Comparison of ENCODE assay signal across 17 mouse cellular contexts in the genomic region with DNA sequence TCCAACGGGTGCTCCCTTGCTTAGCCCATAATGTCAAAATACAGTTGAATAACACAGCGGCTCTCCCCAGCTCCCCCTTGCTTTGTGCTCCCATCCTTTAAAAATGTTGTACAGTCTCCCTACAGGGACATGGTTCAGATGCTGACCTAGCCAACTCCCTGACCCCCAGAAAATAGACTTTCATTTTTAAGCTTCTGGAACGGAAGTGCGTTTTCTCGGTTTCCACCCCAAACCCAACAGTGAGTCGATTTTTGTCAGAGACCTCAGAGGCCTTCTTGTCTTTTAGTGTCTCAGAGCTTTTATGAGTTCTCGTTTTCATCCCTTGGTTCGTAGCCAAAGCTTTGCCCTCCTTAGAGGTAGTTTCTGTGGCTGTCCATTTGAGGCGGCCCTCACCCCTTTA.
"Had no signal": no experiment of that assay in that cellular context is flagged by ENCODE, and none has a peak within 500 bp of the region (broad histone marks: within the 10 kb centered on the region; RNA-seq: fewer than 3 reads in every experiment).

No protein-coding gene starts in this region.

- H3K27ac ChIP-seq: kidney, postnatal 0 days; limb, embryonic 10.5 days; limb, embryonic 13.5 days; liver, embryonic 12.5 days; liver, embryonic 15.5 days; neural tube, embryonic 12.5 days had no signal

- H3K36me3 ChIP-seq: limb, embryonic 10.5 days; limb, embryonic 13.5 days; liver, embryonic 12.5 days; liver, embryonic 15.5 days; lung, embryonic 15.5 days; neural tube, embryonic 12.5 days had no signal

- DNase-seq: kidney, postnatal 25 days; layer of hippocampus, adult 9-11 months; liver; midbrain, embryonic 14.5 days; retina, postnatal 1 day; right cerebral cortex, postnatal 25 days; thymus, adult 18-20 months; thymus, postnatal 36 days had no signal

- H3K4me1 ChIP-seq: liver, embryonic 15.5 days had no signal

- ATAC-seq: liver, embryonic 12.5 days had no signal

- H3K4me2 ChIP-seq: limb, embryonic 13.5 days; liver, embryonic 12.5 days; liver, embryonic 15.5 days; lung, embryonic 15.5 days; midbrain, embryonic 11.5 days; neural tube, embryonic 12.5 days had no signal

- H3K9me3 ChIP-seq: limb, embryonic 10.5 days; limb, embryonic 13.5 days; liver, embryonic 12.5 days; liver, embryonic 15.5 days; lung, embryonic 15.5 days; neural tube, embryonic 12.5 days had no signal

- H3K9ac ChIP-seq: limb, embryonic 13.5 days; liver, embryonic 12.5 days; liver, embryonic 15.5 days; lung, embryonic 15.5 days; neural tube, embryonic 12.5 days had no signal

- H3K27me3 ChIP-seq: limb, embryonic 13.5 days; liver, embryonic 12.5 days; liver, embryonic 15.5 days; lung, embryonic 15.5 days; neural tube, embryonic 12.5 days had no signal

- H3K4me3 ChIP-seq: layer of hippocampus, adult 2 months; limb, embryonic 10.5 days; limb, embryonic 13.5 days; liver, embryonic 12.5 days; liver, embryonic 15.5 days; lung, embryonic 15.5 days; neural tube, embryonic 12.5 days had no signal
